Mouse (Mus musculus) liver, embryonic 16.5 days (tissue): ENCODE measurements around the gene Gstm2. TPM values are rescaled to one million over a fixed set of nuclear protein-coding genes. Genes with fewer than 3 reads are reported as not detected.
"Not testable (repeated sequence)": the region's sequence is repeated elsewhere in the genome, so short reads cannot be mapped to it uniquely, and the experiment has no call there.

Source experiments
- ATAC-seq: fragments of 200-750 bp; cut with Nextera tagmentation; 2 replicates; pipeline ENCODE4 v1.8.0; 2017; ENCODE audit warnings: low read depth, mild to moderate bottlenecking, moderate number of reproducible peaks, moderate library complexity
- H3K27ac ChIP-seq: fragments of 300-500 bp; sonication (generic); 2 replicates; pipeline ENCODE4 v1.5.1; 2014; ENCODE audit warnings: mild to moderate bottlenecking, low read length
- H3K27me3 ChIP-seq: fragments of 300-500 bp; sonication (generic); 2 replicates; pipeline ENCODE4 v1.6.1; 2014; ENCODE audit warnings: low read depth, low read length, mixed read lengths; ENCODE audit not compliant: control insufficient read depth, insufficient read depth
- H3K36me3 ChIP-seq: fragments of 300-500 bp; sonication (generic); 2 replicates; pipeline ENCODE4 v1.6.1; 2014; ENCODE audit warnings: mild to moderate bottlenecking; ENCODE audit not compliant: control insufficient read depth, insufficient read depth
- H3K4me1 ChIP-seq: fragments of 300-500 bp; sonication (generic); 2 replicates; pipeline ENCODE4 v1.6.1; 2014; ENCODE audit warnings: low read depth, low read length, mixed read lengths; ENCODE audit not compliant: control insufficient read depth
- H3K4me2 ChIP-seq: fragments of 300-500 bp; sonication (generic); 2 replicates; pipeline ENCODE4 v1.6.1; 2014; ENCODE audit warnings: low read depth, low read length, mixed read lengths
- H3K4me3 ChIP-seq: fragments of 300-500 bp; sonication (generic); 2 replicates; pipeline ENCODE4 v1.5.1; 2014; ENCODE audit warnings: low read depth, mild to moderate bottlenecking, low read length
- H3K9ac ChIP-seq: fragments of 300-500 bp; sonication (generic); 2 replicates; pipeline ENCODE4 v1.6.1; 2014; ENCODE audit warnings: low read depth, low read length
- H3K9me3 ChIP-seq: fragments of 300-500 bp; sonication (generic); replicated peaks from 2 replicates; pipeline ENCODE4 v1.6.1; 2016; ENCODE audit warnings: low read length; ENCODE audit not compliant: control insufficient read depth
- whole genome bisulfite sequencing: fragments of 180-500 bp; shearing (Covaris S2); extraction: QIAGEN DNeasy Blood & Tissue Kit; methylation state at CpG from one replicate; pipeline ENCODE4 v1.1.7; 2014; ENCODE audit not compliant: insufficient replicate concordance; 5-methylcytosine and 5-hydroxymethylcytosine counted together
- polyA plus RNA-seq: library from polyadenylated mRNA; unstranded; fragments of >200 nt; fragmentation: Nextera tagmentation; extraction: Ambion mirVana; gene quantifications from 2 replicates; pipeline ENCODE4 v1.2.1, GENCODE M21; 2015

Gstm2 gene
- polyA plus RNA-seq, 1 experiment from 2014 or later, result 10.4 TPM

GRCm38 (mm10) chr3:107964656-107965308, 21.5 kb downstream of the Gstm2 start:
- H3K27ac ChIP-seq, result no peak overlapping the region
- no peak overlapping the region for H3K4me3 ChIP-seq
- no peaks in the 10 kb centered on the region for H3K9me3 ChIP-seq
- H3K4me1 ChIP-seq, result peaks cover 11% of the 10 kb centered on the region
- no peaks in the 10 kb centered on the region for H3K36me3 ChIP-seq
- H3K9ac ChIP-seq, result no peak overlapping the region
- 27% methylated on average over 5 of the region's 5 CpGs for WGBS
- peak overlapping the region; percentile 5; the same call in 1 of the 2 replicates for H3K4me2 ChIP-seq
- no peak for ATAC-seq
- H3K27me3 ChIP-seq, result no peaks in the 10 kb centered on the region

DNA sequence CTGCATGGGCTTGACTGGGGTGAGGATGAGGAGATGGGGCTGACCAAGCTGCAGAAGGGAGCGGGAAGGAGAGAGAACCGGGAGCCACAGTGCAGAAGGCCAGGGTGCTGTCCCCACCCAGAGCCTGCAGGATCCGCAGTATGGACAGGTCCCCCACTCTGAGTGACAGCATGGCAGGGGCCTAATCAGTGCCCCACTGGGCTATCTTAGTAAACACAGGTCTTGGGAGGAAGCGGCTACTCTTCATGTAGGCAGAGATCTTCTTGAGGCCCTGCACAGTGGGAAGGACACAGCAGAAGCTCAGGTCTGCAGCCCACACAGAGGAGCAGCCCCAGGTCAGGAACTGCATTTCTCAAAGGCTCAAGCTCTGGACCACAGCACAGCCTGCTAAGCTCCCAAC, 22.2 kb downstream of the Gstm2 start:
- WGBS, result 38% methylated on average over 4 of the region's 4 CpGs
- Histone ChIP-seq H3K4me1 (peaks cover 11% of the 10 kb centered on the region), H3K27ac (no peak overlapping the region), H3K36me3 (no peaks in the 10 kb centered on the region), H3K4me3 (no peak overlapping the region), H3K4me2 (no peak overlapping the region), H3K9me3 (no peaks in the 10 kb centered on the region), H3K27me3 (no peaks in the 10 kb centered on the region), H3K9ac (no peak overlapping the region)
- no peak for ATAC-seq

DNA sequence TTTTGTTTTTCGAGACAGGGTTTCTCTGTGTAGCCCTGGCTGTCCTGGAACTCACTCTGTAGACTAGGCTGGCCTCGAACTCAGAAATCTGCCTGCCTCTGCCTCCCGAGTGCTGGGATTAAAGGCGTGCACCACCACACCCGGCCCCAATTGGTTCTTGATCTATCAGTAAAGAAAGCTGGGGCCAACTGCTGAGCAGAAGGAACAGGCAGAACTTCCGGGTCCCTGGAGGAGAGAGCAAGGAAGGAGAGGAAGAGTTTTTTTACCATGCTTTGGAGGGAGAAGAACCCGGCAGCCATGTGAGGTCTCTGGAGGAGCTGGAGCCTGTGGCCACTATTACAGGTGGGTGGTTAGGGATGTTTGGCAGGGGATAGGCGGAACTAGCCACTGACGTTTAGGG, 31.0 kb downstream of the Gstm2 start:
- H3K27me3 ChIP-seq, H3K4me2 ChIP-seq, H3K27ac ChIP-seq, H3K9me3 ChIP-seq, ATAC-seq, H3K36me3 ChIP-seq, H3K4me1 ChIP-seq, H3K9ac ChIP-seq, H3K4me3 ChIP-seq: not testable (repeated sequence)
- WGBS, result 66% methylated on average over 9 of the region's 9 CpGs

GRCm38 (mm10) chr3:107953906-107954305, 32.3 kb downstream of the Gstm2 start:
- Histone ChIP-seq H3K27ac (no peak overlapping the region), H3K36me3 (no peaks in the 10 kb centered on the region), H3K4me3 (no peak overlapping the region), H3K9ac (no peak overlapping the region), H3K27me3 (no peaks in the 10 kb centered on the region), H3K9me3 (no peaks in the 10 kb centered on the region), H3K4me1 (no peaks in the 10 kb centered on the region; the same call in 1 of the 2 replicates), H3K4me2 (no peak overlapping the region)
- no peak for ATAC-seq
- WGBS, result 67% methylated on average over 5 of the region's 5 CpGs

DNA sequence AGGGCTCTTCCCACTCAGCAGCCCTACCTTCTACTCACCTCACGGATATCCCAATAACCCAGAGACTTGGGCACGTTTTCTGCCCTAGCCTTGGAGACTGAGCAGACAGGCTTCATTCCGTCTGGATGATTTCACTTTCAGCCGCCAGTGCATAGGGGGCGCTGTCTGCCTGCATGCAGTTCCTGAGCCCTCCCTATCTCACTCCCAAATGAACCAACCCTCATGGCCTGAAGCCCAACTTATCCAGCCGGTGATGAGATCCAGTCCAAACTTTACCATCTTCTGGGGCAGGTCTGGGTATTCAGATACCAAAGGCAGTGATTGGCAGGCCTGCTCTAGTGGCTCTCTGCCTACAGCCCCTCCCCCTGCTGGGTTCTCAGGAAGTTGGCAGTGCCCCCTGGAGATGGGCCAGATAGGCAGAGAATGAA, 32.9 kb downstream of the Gstm2 start:
- peak; percentile 32 for ATAC-seq

DNA sequence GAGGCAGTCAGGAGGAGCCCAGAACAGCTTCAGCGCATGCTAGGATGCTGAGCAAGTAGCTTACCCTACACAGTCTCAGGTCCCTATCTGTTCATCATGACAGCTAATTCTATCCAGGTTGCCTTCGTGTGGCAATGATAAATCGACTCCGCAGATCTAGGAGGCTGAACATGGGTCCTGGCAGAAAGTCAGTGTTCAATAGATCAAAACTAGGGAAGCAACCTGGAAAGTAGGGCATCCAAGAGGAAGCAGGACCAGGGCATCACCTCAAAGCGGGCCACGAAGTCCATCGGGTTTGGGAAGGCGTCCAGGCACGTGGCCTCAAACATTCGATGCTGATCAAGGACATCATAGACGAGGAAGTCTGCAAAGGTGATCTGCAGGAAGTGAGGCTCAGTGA, 35.7 kb downstream of the Gstm2 start:
- Histone ChIP-seq H3K4me1 (no peaks in the 10 kb centered on the region; the same call in 1 of the 2 replicates), H3K27me3 (no peaks in the 10 kb centered on the region)
- WGBS, result 59% methylated on average over 11 of the region's 11 CpGs

More for the DNA sequence above, 32.9 kb downstream of the Gstm2 start:
- H3K9ac ChIP-seq, result no peak overlapping the region
- no peak overlapping the region for H3K4me2 ChIP-seq
- H3K9me3 ChIP-seq, result no peaks in the 10 kb centered on the region
- no peak overlapping the region for H3K4me3 ChIP-seq
- no peak overlapping the region for H3K27ac ChIP-seq
- H3K4me1 ChIP-seq, result no peaks in the 10 kb centered on the region; the same call in 1 of the 2 replicates
- 13% methylated on average over 6 of the region's 6 CpGs for WGBS
- no peaks in the 10 kb centered on the region for H3K36me3 ChIP-seq
- no peaks in the 10 kb centered on the region for H3K27me3 ChIP-seq

DNA sequence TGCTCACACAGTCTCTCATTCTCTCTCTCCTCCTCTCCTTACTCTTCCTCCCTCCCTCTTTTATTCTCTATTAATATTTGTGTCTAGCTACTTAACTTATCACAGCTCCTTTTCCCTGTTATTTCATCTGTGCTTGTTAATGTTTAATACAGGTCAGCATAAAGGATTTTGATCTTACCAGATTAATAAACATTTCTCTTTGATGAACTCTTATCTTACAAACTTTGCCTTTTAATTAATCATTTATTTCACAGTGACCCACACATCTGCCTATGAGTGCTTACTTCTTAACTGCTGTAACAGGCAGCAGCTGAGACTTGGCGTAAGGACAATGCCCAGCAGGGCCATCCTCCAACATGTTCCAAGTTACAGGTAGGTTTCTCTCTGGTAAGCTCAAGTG, 36.8 kb downstream of the Gstm2 start:
- not testable (repeated sequence) for H3K27ac ChIP-seq, H3K9ac ChIP-seq, H3K4me2 ChIP-seq, H3K4me3 ChIP-seq, H3K36me3 ChIP-seq, ATAC-seq, H3K4me1 ChIP-seq, H3K9me3 ChIP-seq, H3K27me3 ChIP-seq
- WGBS, result 73% methylated on average over 1 of the region's 1 CpGs

More for the DNA sequence above, 35.7 kb downstream of the Gstm2 start:
- Histone ChIP-seq H3K9ac (no peak overlapping the region), H3K36me3 (no peaks in the 10 kb centered on the region), H3K4me2 (no peak overlapping the region), H3K4me3 (no peak overlapping the region), H3K9me3 (no peaks in the 10 kb centered on the region), H3K27ac (no peak overlapping the region)
- ATAC-seq, result no peak

DNA sequence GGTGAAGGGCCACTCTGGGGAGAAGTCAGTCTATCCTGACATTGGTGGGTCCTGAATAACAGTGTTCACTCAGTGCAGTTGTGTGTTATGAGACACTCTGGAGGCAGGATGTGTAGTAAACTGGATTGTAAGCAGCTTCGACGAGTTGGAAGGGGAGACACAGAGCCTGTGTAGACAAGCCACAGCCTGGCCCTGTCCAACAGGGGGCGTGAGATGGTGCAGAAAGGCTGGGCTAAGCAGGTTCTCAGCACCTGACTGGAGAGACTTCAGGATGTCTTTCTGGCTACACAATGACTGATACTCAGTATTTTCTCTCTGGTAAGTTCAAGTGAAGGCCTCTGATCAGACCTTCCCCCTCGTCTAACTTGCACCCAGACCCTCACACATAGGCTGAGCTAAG, 40.5 kb downstream of the Gstm2 start:
- H3K9ac ChIP-seq, result no peak overlapping the region
- H3K4me3 ChIP-seq, result no peak overlapping the region
- no peak for ATAC-seq
- H3K27me3 ChIP-seq, result no peaks in the 10 kb centered on the region
- no peak overlapping the region for H3K4me2 ChIP-seq
- H3K4me1 ChIP-seq, result no peaks in the 10 kb centered on the region
- 37% methylated on average over 4 of the region's 4 CpGs for WGBS
- H3K27ac ChIP-seq, result no peak overlapping the region
- no peaks in the 10 kb centered on the region for H3K36me3 ChIP-seq
- H3K9me3 ChIP-seq, result no peaks in the 10 kb centered on the region

GRCm38 (mm10) chr3:107943239-107943990, 42.8 kb downstream of the Gstm2 start, which contains the start of gene Gstm6:
TSS of gene Gstm6 (minus strand) at chr3:107943749.
- Histone ChIP-seq H3K9ac (no peak within 1 kb of the TSS), H3K4me1 (no peaks in the 10 kb centered on the region; the same call in 1 of the 2 replicates), H3K4me2 (peak within 1 kb of the TSS; percentile 44), H3K9me3 (no peaks in the 10 kb centered on the region), H3K27ac (0 out of 2 replicates have a peak within 1 kb of the TSS, but pooled peaks have one; percentile 29), H3K27me3 (no peaks in the 10 kb centered on the region), H3K36me3 (no peaks in the 10 kb centered on the region), H3K4me3 (peak within 1 kb of the TSS; percentile 14; the same call in 1 of the 2 replicates)
- ATAC-seq, result peak; percentile 77
- WGBS, result 27% methylated on average over 20 of the region's 20 CpGs
